Mouse (Mus musculus): ENCODE data around the gene Otulinl.

Otulinl gene

DNA sequence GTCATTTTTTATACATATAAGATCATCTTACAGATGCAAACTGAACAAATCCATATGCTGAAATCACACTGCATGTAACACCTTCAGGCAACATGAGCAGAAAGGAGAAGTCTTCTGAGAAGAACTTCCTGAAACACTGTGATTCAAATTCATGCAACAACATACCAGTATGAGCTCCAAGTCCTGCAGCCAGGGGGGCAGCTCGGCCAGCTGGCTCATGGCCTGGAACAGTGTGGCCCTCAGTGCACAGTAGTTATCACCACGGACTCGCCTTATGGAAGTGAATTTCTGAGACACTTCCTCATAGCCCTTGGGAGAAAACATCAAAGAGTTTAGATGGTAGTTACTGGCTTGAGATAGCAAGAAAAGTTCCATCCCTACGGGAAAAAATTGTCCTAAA lies 65.2 kb downstream of the Otulinl start:
- no peak for DNase-seq (ENCODE audit: low spot score)

DNA sequence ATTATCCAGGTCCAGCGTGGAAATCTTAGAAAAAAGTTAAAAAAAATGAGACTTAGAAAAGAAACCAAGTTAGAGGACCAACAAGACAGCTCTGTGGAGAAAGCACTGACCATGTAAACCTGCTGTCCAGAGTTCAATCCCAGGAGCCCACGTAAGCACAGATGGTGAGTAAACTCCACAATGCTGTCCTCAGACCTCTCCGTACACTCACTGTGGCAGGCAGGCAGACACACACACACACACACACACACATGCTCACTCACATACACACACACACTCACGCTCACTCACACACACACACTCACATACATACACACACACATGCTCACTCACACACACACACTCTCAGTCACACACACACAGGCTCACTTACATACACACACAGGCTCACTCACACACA lies 68.1 kb downstream of the Otulinl start:
- no peak for DNase-seq (ENCODE audit: low spot score)

DNA sequence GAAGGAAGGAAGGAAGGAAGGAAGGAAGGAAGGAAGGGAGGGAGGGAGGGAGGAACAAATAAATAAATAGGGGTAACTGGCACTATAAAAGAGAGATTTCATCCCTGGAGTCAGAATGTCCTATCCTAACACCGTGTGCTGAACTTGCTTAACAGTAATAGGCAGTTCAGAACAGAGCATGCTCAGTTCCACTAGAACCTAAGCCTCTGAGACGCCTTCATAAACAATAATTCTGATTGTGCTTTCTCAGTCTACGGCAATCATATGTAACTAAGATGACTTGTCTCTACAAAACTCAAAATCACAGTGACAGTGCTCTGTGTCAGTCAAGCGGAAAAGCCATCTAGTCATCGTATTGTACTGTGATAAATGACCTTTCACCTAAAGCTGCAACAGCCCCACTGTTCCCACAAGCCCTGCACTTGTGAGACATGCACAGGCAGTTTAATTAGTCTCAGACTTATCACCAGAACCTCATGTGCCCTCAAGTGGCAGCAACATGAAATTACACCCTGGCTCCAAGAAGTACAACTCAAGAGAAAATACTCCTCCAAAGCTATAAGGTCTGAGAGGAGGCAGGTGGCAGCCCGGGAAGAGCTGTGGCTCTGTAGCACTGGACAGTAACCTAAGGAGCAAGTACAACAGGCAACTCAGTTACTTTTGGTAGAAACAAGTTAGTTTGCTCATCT lies 68.7 kb downstream of the Otulinl start:
- peak; percentile 72 for DNase-seq (ENCODE audit: low spot score)

DNA sequence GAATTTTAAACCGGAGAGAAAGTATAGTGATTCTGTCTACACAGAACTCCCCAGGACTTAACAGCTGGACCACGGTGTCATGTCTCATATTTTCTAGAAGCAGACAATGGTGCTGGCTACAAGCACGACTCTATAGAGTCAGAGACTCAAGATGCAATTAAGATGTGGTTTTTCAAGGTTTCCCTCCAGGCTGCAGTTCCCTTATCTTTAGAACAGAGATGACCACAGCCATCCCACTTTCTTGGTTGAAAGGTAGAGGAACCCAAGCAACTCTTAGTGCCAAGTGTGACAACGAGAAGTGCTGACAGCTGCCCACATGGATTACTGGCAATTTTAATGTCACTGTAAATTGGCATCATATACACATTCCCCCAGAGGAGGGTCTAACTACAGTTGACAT lies 71.8 kb downstream of the Otulinl start:
- no peak for DNase-seq (ENCODE audit: low spot score)

DNA sequence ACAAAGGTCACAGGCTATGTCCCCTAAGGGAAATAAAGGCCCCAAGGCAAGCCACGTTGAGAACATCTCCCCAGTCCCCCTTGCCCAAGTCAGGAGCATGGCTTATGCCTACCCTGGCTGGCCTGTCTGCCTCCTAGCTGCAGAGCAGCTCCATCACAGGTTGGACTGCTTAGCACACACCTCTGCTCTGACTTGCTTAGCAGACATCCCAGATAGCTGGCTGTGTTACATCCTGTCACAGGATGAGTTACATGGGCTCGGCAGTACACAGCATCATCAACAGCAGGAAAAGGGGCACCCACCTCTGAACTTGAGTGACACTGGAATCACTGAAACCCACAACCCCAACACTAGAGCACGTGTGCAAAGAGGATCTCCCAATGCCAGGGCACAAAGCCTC lies 76.1 kb downstream of the Otulinl start:
- DNase-seq (ENCODE audit: low spot score) = no peak
